Mouse (Mus musculus) kidney, adult 2 months (tissue): ENCODE measurements at regions not wholly inside any gene's neighbourhood (a gene's known extent, or its start where the extent isn't known, plus 50 kb on each side); places are given as distances from the start of the nearest gene placed in this dataset.

ENCODE experiments used
- DNase-seq: peaks from one replicate; pipeline ENCODE4 v3.0.0; 2021
- H3K27ac ChIP-seq: fragments of 200-500 bp; 2 replicates; pipeline ENCODE4 v1.5.1; 2012; ENCODE audit warnings: low read depth, low read length, control low read depth, inconsistent platforms; ENCODE audit not compliant: insufficient read depth
- H3K27me3 ChIP-seq: fragments of 200-500 bp; replicated peaks from 2 replicates; pipeline ENCODE4 v1.6.1; 2012; ENCODE audit warnings: mild to moderate bottlenecking, moderate library complexity, low read length, inconsistent platforms; ENCODE audit not compliant: control insufficient read depth, insufficient read depth
- H3K36me3 ChIP-seq: fragments of 200-500 bp; 2 replicates; pipeline ENCODE4 v1.6.1; 2012; ENCODE audit warnings: mild to moderate bottlenecking, moderate library complexity, low read length, inconsistent platforms; ENCODE audit not compliant: control insufficient read depth, insufficient read depth
- H3K4me1 ChIP-seq: fragments of 200-500 bp; 2 replicates; pipeline ENCODE4 v1.6.1; 2011; ENCODE audit warnings: low read length; ENCODE audit not compliant: control insufficient read depth, insufficient read depth
- H3K4me3 ChIP-seq: fragments of 200-500 bp; 2 replicates; pipeline ENCODE4 v1.5.1; 2011; ENCODE audit warnings: mild to moderate bottlenecking, low read depth, low read length, control low read depth; ENCODE audit not compliant: insufficient read depth
- CTCF ChIP-seq: fragments of 200-500 bp; conservative IDR thresholded peaks from 2 replicates; pipeline ENCODE4 v1.5.1; 2011; ENCODE audit warnings: low read depth, mild to moderate bottlenecking, control low read depth, low read length, moderate library complexity, mixed read lengths; ENCODE audit not compliant: insufficient read depth, insufficient read length
- POLR2A ChIP-seq: fragments of 200-500 bp; IDR thresholded peaks from one replicate; pipeline ENCODE4 v1.6.1; 2011; ENCODE audit warnings: low read depth, low read length, control low read depth
- WGBS: fragments of 180-500 bp; shearing (Covaris S2); methylation state at CpG from one replicate; pipeline ENCODE4 v1.1.7; 2018; 5-methylcytosine and 5-hydroxymethylcytosine counted together

DNA sequence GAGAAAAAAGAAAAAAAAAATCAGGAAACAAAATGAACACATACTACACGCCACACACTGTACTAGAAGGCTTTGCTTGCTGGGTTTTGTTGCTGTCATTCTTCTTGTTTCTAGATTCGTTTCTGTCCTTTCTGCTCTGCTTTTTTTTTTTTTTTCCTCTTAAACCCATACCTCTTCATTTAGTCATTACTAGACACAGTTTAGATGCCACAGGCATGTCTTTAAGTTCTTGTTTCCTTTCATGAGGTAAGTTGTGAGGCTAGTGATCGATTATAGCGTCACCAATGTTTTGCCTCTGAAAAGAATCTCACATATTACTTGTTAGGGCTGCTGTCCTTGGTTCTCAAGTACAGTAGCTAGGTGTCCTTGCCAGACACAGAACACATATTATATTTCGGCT lies 168.3 kb upstream of the Atp2b1 start:
- no peaks in the 10 kb centered on the region for H3K27me3 ChIP-seq
- peaks cover 2% of the 10 kb centered on the region; the same call in 1 of the 2 replicates for H3K4me1 ChIP-seq
- TF ChIP-seq CTCF = no peak
- TF ChIP-seq POLR2A = no peak
- H3K4me3 ChIP-seq = no peak overlapping the region
- WGBS = 92% methylated on average over 5 of the region's 5 CpGs
- H3K36me3 ChIP-seq = no peaks in the 10 kb centered on the region
- H3K27ac ChIP-seq = no peak overlapping the region
- DNase-seq = no peak

DNA sequence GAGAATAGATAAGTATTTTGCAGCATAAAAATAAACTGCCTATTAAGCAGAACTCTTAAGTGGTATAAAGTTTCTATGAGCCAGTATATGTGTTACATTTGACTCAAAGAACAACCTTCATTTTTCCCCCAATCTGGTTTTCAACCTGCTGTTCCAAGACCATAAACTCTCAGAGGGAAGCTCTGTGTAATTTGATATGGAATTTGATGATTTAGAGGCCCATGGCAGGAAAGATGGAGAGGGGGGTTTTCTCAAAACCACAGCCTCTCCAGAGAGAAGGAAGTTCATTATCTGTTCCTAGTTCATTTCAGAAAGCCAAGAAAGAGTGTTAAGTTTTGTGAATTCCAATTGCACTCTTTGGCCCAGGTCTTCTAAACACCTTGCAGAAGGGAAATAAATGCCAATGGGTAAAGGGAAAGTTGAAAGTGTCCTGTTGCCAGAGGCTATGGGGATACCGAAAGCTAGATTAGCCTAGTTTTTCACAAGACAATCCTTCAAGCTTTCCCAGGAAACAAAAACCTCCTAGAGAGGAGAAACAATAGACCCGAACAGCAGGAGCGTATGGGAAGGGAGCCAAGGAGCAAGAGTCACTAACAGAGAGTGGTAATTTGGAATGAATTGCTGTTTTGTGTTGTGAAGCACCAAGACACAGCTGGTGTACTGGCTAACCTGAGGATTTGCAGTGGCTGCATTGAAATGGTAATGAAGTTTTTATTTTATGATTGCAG lies 165.2 kb upstream of the Atp2b1 start:
- Histone ChIP-seq H3K4me1 (peaks cover 2% of the 10 kb centered on the region; the same call in 1 of the 2 replicates), H3K36me3 (no peaks in the 10 kb centered on the region), H3K27me3 (no peaks in the 10 kb centered on the region), H3K4me3 (no peak overlapping the region), H3K27ac (no peak overlapping the region)
- 34% methylated on average over 3 of the region's 3 CpGs for WGBS
- DNase-seq = peak; percentile 62
- no peak for TF ChIP-seq CTCF
- TF ChIP-seq POLR2A = no peak

DNA sequence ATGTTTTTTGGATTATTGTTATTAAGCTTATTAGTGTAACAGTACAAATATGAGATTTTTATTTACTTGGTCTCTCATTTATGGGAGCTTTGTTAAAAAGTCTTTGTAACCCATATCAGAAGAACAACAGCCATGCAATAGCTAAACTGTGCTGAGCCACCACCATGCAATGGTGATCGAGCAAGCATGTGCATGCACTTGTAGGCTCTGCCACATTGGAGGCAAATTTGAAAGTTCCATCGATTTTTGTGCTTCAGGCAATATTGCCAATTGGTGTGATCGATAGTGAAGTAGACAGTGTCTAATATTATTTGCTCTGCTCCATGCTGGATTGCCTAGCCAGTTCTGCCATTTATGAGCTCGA lies 164.6 kb upstream of the Atp2b1 start:
- no peak overlapping the region for H3K27ac ChIP-seq
- TF ChIP-seq POLR2A (no peak), CTCF (no peak)
- H3K4me3 ChIP-seq = no peak overlapping the region
- H3K4me1 ChIP-seq = peaks cover 2% of the 10 kb centered on the region; the same call in 1 of the 2 replicates
- no peaks in the 10 kb centered on the region for H3K36me3 ChIP-seq
- 84% methylated on average over 4 of the region's 4 CpGs for WGBS
- no peak for DNase-seq
- no peaks in the 10 kb centered on the region for H3K27me3 ChIP-seq

DNA sequence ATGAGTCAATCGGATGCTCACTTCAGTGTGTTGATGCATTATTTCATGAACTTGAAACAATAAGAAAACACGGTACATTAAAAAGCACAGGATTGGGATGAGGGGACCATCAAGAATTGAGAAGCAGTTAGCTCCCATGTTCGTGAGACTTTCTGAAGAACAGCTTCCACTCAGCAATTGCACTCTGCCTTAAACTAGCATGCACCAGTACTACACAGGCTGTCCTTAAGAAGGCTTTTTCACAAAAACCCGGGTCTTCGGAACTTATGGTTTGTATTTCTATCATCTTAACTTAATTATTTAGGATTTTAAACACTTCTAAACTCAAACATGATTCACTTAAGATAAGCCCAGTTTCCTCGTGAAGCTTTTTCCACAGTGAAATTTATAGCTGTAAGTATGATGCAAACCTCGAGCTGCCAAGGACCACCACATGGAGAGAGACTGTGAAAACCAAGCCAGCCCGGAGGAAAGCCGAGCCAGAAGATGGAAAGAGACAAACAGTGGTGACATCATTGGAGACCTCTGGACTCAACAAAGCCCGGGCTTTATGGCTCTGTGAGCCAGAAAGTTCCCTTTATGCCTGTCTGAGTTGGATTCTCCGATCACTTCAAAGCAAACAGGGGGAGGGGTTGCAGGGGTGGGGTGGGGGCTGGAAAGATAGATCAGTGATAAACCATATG lies 162.7 kb upstream of the Atp2b1 start:
- WGBS = 58% methylated on average over 11 of the region's 11 CpGs

DNA sequence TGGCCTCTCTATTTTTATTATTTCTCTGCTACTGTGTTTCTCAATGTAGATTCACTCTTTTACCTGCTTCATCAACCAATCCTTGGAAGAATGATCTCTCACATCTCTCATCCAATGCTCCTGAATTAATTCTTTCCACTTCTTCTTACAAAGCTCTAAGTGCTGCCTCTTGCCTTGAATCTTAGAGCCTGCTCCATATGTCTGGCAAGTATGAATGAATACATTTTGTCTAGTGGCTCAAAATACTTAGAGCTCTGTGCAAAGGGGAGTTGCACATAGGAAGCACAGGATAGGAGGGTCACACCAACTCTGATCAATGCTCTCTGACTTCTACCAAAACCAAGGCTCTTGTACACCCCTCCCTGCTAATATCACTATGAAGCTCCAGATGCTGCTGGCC lies 153.1 kb upstream of the Atp2b1 start:
- Histone ChIP-seq H3K27ac (no peak overlapping the region), H3K36me3 (no peaks in the 10 kb centered on the region), H3K4me1 (no peaks in the 10 kb centered on the region), H3K4me3 (no peak overlapping the region), H3K27me3 (no peaks in the 10 kb centered on the region)
- no peak for TF ChIP-seq POLR2A
- no peak for TF ChIP-seq CTCF
- DNase-seq = no peak

More for the DNA sequence above, 162.7 kb upstream of the Atp2b1 start:
- peaks cover 2% of the 10 kb centered on the region; the same call in 1 of the 2 replicates for H3K4me1 ChIP-seq
- no peak overlapping the region for H3K4me3 ChIP-seq
- no peak for DNase-seq
- no peaks in the 10 kb centered on the region for H3K36me3 ChIP-seq
- H3K27ac ChIP-seq = no peak overlapping the region
- H3K27me3 ChIP-seq = no peaks in the 10 kb centered on the region
- TF ChIP-seq POLR2A (no peak), CTCF (no peak)

DNA sequence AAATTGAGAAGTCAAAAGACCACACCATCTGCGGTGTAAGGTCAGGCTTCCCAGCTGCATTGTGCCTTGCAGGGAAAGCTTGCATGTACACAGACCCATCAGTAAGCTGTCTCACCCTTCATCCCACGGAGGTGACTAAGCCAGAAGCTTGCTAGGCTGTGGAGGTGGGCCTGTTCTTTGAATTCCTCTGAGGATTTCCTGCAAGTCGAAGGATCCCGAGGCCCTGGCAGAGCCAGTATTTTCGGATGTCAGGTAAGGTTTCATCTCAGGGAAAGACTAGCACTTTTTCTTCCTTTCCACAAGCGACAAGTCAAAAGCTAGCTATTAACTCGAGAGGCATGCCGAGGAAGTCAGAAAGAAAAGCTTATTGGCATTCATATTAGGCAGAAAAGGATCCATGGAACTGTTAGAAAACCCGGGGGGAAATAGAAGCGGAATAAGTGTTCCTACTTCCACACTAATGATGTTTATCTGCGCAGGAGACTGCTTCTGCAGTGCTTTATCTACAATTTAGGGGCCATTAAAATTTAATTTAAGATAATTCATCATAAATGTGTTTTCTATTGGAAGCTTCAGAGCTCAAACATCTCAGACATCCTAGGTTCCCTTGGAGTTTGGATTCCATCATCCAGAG lies 148.3 kb upstream of the Atp2b1 start:
- no peak overlapping the region for H3K4me3 ChIP-seq
- H3K4me1 ChIP-seq = no peaks in the 10 kb centered on the region
- H3K36me3 ChIP-seq = no peaks in the 10 kb centered on the region
- DNase-seq = no peak
- H3K27me3 ChIP-seq = no peaks in the 10 kb centered on the region
- WGBS = 67% methylated on average over 11 of the region's 11 CpGs
- H3K27ac ChIP-seq = no peak overlapping the region
- TF ChIP-seq POLR2A (no peak), CTCF (no peak)

DNA sequence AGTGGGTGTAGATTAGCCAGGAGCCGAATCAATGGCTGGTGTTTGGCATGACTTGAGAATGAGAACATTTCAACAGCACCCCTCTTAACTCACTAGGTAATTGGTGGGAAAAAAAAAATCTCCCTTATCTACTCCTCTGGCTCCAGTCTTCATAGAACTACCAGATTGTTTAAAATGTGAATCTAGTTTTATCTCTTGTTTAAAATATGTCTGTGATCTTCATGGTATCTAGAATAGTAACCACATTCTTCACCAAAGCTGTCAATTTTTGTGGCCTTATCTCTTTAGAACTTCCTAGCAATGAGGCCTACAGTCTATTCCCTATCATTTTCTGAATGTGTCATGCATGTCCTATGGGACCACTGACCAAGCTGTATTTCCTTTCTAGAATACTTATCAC lies 134.4 kb upstream of the Atp2b1 start:
- DNase-seq = no peak
- no peaks in the 10 kb centered on the region for H3K27me3 ChIP-seq
- no peak overlapping the region for H3K4me3 ChIP-seq
- no peak overlapping the region for H3K27ac ChIP-seq
- 90% methylated on average over 1 of the region's 1 CpGs for WGBS
- H3K4me1 ChIP-seq = peaks cover 5% of the 10 kb centered on the region; the same call in 1 of the 2 replicates
- TF ChIP-seq POLR2A = no peak
- TF ChIP-seq CTCF = no peak
- no peaks in the 10 kb centered on the region for H3K36me3 ChIP-seq
